Mouse (Mus musculus): ENCODE measurements around the gene Zfp986. TPM values are rescaled to one million over a fixed set of nuclear protein-coding genes. Genes with fewer than 3 reads are reported as not detected.
"Not testable (repeated sequence)": the region's sequence is repeated elsewhere in the genome, so short reads cannot be mapped to it uniquely, and the experiment has no call there.

Zfp986 gene
- polyA plus RNA-seq, 1 experiment from 2014 or later, result not detected

GRCm38 (mm10) chr4:145848891-145849214 lies 19.7 kb upstream of the Zfp986 start:
- peak; percentile 33; the same call in 1 of the 2 replicates for ATAC-seq (ENCODE audit: low FRiP score)
- not testable (repeated sequence) for H3K4me1 ChIP-seq (replicated peaks; ENCODE audit: control insufficient read depth, insufficient read depth, low read length); H3K36me3 ChIP-seq (ENCODE audit: control insufficient read depth, insufficient read depth, low read length); DNase-seq (ENCODE audit: low spot score); H3K27me3 ChIP-seq (ENCODE audit: control insufficient read depth, insufficient read depth, low read length); H3K9ac ChIP-seq (ENCODE audit: low read depth, low read length); H3K4me2 ChIP-seq (replicated peaks; ENCODE audit: low read depth, low read length); H3K9me3 ChIP-seq (ENCODE audit: control insufficient read depth, low read length); H3K4me3 ChIP-seq (ENCODE audit: low read depth, low read length); H3K27ac ChIP-seq (ENCODE audit: low read depth, low read length)
- WGBS, result 73% methylated on average over 3 of the region's 3 CpGs

- not testable (repeated sequence) for H3K4me1 ChIP-seq (replicated peaks; ENCODE audit: control insufficient read depth, insufficient read depth, low read length); H3K36me3 ChIP-seq (ENCODE audit: control insufficient read depth, insufficient read depth, low read length); ATAC-seq (ENCODE audit: low FRiP score); H3K4me3 ChIP-seq (ENCODE audit: low read depth, low read length); H3K27me3 ChIP-seq (ENCODE audit: control insufficient read depth, insufficient read depth, low read length); H3K4me2 ChIP-seq (replicated peaks; ENCODE audit: low read depth, low read length); DNase-seq (ENCODE audit: low spot score); H3K27ac ChIP-seq (ENCODE audit: low read depth, low read length); H3K9me3 ChIP-seq (ENCODE audit: control insufficient read depth, low read length); H3K9ac ChIP-seq (ENCODE audit: low read depth, low read length)
- WGBS, result 66% methylated on average over 6 of the region's 9 CpGs
These were observed 17.2 kb upstream of the Zfp986 start for GRCm38 (mm10) chr4:145851421-145851820.

- H3K9ac ChIP-seq (ENCODE audit: low read depth, low read length); H3K4me2 ChIP-seq (replicated peaks; ENCODE audit: low read depth, low read length); H3K27me3 ChIP-seq (ENCODE audit: control insufficient read depth, insufficient read depth, low read length); DNase-seq (ENCODE audit: low spot score); H3K4me1 ChIP-seq (replicated peaks; ENCODE audit: control insufficient read depth, insufficient read depth, low read length); H3K9me3 ChIP-seq (ENCODE audit: control insufficient read depth, low read length); H3K4me3 ChIP-seq (ENCODE audit: low read depth, low read length); ATAC-seq (ENCODE audit: low FRiP score); H3K36me3 ChIP-seq (ENCODE audit: control insufficient read depth, insufficient read depth, low read length); H3K27ac ChIP-seq (ENCODE audit: low read depth, low read length): not testable (repeated sequence)
- 88% methylated on average over 5 of the region's 8 CpGs for WGBS
These were observed 4.7 kb upstream of the Zfp986 start for GRCm38 (mm10) chr4:145863872-145864271.

Other genes starting within 250 kb of the Zfp986 start
- gene Zfp980, start 198.1 kb upstream of the Zfp986 start, polyA plus RNA-seq (2014; fragmentation: Nextera tagmentation; extraction: Ambion mirVana), result not detected in 2 replicates
- not detected in 2 replicates for gene Zfp987, start 228.5 kb downstream of the Zfp986 start, polyA plus RNA-seq (2014; fragmentation: Nextera tagmentation; extraction: Ambion mirVana)

Data from hindbrain, embryonic 11.5 days (tissue).